Mouse (Mus musculus) lung, postnatal 0 days (tissue): ENCODE data around the gene Shmt2. TPM values are rescaled to one million over a fixed set of nuclear protein-coding genes. Genes with fewer than 3 reads are reported as not detected.

Experiments used
- ATAC-seq: fragments of 200-750 bp; cut with Nextera tagmentation; 2 replicates; pipeline ENCODE4 v1.8.0; 2017; ENCODE audit warnings: moderate library complexity
- DNase-seq: peaks from one replicate; pipeline ENCODE4 v3.0.0-alpha.2; 2016; ENCODE audit warnings: low spot score
- H3K27ac ChIP-seq: fragments of 300-500 bp; sonication (generic); 2 replicates; pipeline ENCODE4 v1.5.1; 2014; ENCODE audit warnings: antibody characterized with exemption, mild to moderate bottlenecking, low read length, mixed read lengths
- H3K27me3 ChIP-seq: fragments of 300-500 bp; sonication (generic); replicated peaks from 2 replicates; pipeline ENCODE4 v1.6.1; 2014; ENCODE audit warnings: low read length, mixed read lengths; ENCODE audit not compliant: insufficient read depth
- H3K36me3 ChIP-seq: fragments of 300-500 bp; sonication (generic); 2 replicates; pipeline ENCODE4 v1.6.1; 2014; ENCODE audit warnings: low read length, mixed read lengths; ENCODE audit not compliant: insufficient read depth
- H3K4me1 ChIP-seq: fragments of 300-500 bp; sonication (generic); 2 replicates; pipeline ENCODE4 v1.6.1; 2014; ENCODE audit warnings: antibody characterized with exemption, low read depth, low read length, mixed read lengths; ENCODE audit not compliant: insufficient read depth
- H3K4me2 ChIP-seq: fragments of 300-500 bp; sonication (generic); replicated peaks from 2 replicates; pipeline ENCODE4 v1.6.1; 2014; ENCODE audit warnings: low read depth, mild to moderate bottlenecking, low read length, moderate library complexity, mixed read lengths
- H3K4me3 ChIP-seq: fragments of 300-500 bp; sonication (generic); 2 replicates; pipeline ENCODE4 v1.5.1; 2014; ENCODE audit warnings: low read depth, low read length
- H3K9ac ChIP-seq: fragments of 300-500 bp; sonication (generic); replicated peaks from 2 replicates; pipeline ENCODE4 v1.6.1; 2014; ENCODE audit warnings: low read depth, mild to moderate bottlenecking
- H3K9me3 ChIP-seq: fragments of 300-500 bp; sonication (generic); 2 replicates; pipeline ENCODE4 v1.6.1; 2016; ENCODE audit warnings: low read length, mixed read lengths
- CTCF ChIP-seq: IDR thresholded peaks from 2 replicates; pipeline ENCODE4 v1.5.1; 2016; ENCODE audit warnings: antibody characterized with exemption, mild to moderate bottlenecking
- EP300 ChIP-seq: IDR thresholded peaks from 2 replicates; pipeline ENCODE4 v1.6.1; 2016; ENCODE audit warnings: antibody characterized with exemption, mild to moderate bottlenecking, control low read depth
- WGBS: fragments of 180-500 bp; shearing (Covaris S2); extraction: QIAGEN DNeasy Blood & Tissue Kit; methylation state at CpG from one replicate; pipeline ENCODE4 v1.1.7; 2014; 5-methylcytosine and 5-hydroxymethylcytosine counted together
- polyA plus RNA-seq: library from polyadenylated mRNA; unstranded; fragments of >200 nt; fragmentation: Nextera tagmentation; extraction: Ambion mirVana; gene quantifications from 2 replicates; pipeline ENCODE4 v1.2.1, GENCODE M21; 2015

Shmt2 gene
- polyA plus RNA-seq, 1 experiment from 2014 or later = 27.1 TPM

- Histone ChIP-seq H3K9me3 (no peaks in the 10 kb centered on the region), H3K36me3 (no peaks in the 10 kb centered on the region), H3K9ac (no peak overlapping the region), H3K4me1 (peaks cover 7% of the 10 kb centered on the region; the same call in 1 of the 2 replicates), H3K27ac (no peak overlapping the region), H3K4me3 (peak overlapping the region; percentile 25; the same call in 1 of the 2 replicates), H3K27me3 (peaks cover 69% of the 10 kb centered on the region), H3K4me2 (peak overlapping the region; percentile 53)
- under 1% methylated on average over 26 of the region's 26 CpGs for WGBS
- TF ChIP-seq EP300 = no peak
- peak; percentile 79 for TF ChIP-seq CTCF
- ATAC-seq = peak; percentile 74
- DNase-seq = peak; percentile 73
Measured at GRCm38 (mm10) chr10:127526681-127527080, 4.4 kb upstream of the Shmt2 start.

- Histone ChIP-seq H3K4me1 (peaks cover 14% of the 10 kb centered on the region; the same call in 1 of the 2 replicates), H3K36me3 (no peaks in the 10 kb centered on the region), H3K4me3 (peak overlapping the region; percentile 25; the same call in 1 of the 2 replicates), H3K4me2 (peak overlapping the region; percentile 53), H3K9me3 (no peaks in the 10 kb centered on the region), H3K27me3 (peaks cover 64% of the 10 kb centered on the region), H3K27ac (no peak overlapping the region), H3K9ac (no peak overlapping the region)
- ATAC-seq (no peak), DNase-seq (no peak)
- 1% methylated on average over 26 of the region's 26 CpGs for WGBS
- TF ChIP-seq CTCF = no peak
- no peak for TF ChIP-seq EP300
Measured at GRCm38 (mm10) chr10:127526048-127526447, 3.8 kb upstream of the Shmt2 start.

- WGBS = 9% methylated on average over 21 of the region's 23 CpGs
- Histone ChIP-seq H3K4me3 (no peak overlapping the region), H3K27me3 (peaks cover 52% of the 10 kb centered on the region), H3K36me3 (no peaks in the 10 kb centered on the region), H3K9ac (no peak overlapping the region), H3K4me1 (peaks cover 17% of the 10 kb centered on the region; the same call in 1 of the 2 replicates), H3K4me2 (no peak overlapping the region), H3K9me3 (no peaks in the 10 kb centered on the region), H3K27ac (no peak overlapping the region)
- no peak for ATAC-seq
- no peak for DNase-seq
- TF ChIP-seq EP300 (no peak), CTCF (no peak)
Measured at GRCm38 (mm10) chr10:127524646-127525255, 2.5 kb upstream of the Shmt2 start.

- DNase-seq (peak; percentile 64), ATAC-seq (peak; percentile 20)
- peak overlapping the region; percentile 80 for H3K4me2 ChIP-seq
- no peaks in the 10 kb centered on the region for H3K9me3 ChIP-seq
- peak overlapping the region; percentile 48 for H3K4me3 ChIP-seq
- no peak overlapping the region for H3K27ac ChIP-seq
- TF ChIP-seq CTCF = no peak
- TF ChIP-seq EP300 = no peak
- peak overlapping the region; percentile 13; the same call in 1 of the 2 replicates for H3K9ac ChIP-seq
- 1% methylated on average over 12 of the region's 12 CpGs for WGBS
- no peaks in the 10 kb centered on the region for H3K36me3 ChIP-seq
- H3K4me1 ChIP-seq = peaks cover 18% of the 10 kb centered on the region; the same call in 1 of the 2 replicates
- peaks cover 23% of the 10 kb centered on the region for H3K27me3 ChIP-seq
Measured at GRCm38 (mm10) chr10:127521611-127522080, 598 bp downstream of the Shmt2 start.

- H3K4me2 ChIP-seq = peak overlapping the region; percentile 80; the same call in 1 of the 2 replicates
- no peak overlapping the region for H3K4me3 ChIP-seq
- ATAC-seq = no peak
- peaks cover 15% of the 10 kb centered on the region; the same call in 1 of the 2 replicates for H3K4me1 ChIP-seq
- no peak overlapping the region for H3K27ac ChIP-seq
- no peak overlapping the region for H3K9ac ChIP-seq
- DNase-seq = no peak
- TF ChIP-seq CTCF (no peak), EP300 (no peak)
- 83% methylated on average over 20 of the region's 20 CpGs for WGBS
- H3K36me3 ChIP-seq = no peaks in the 10 kb centered on the region
- peaks cover 15% of the 10 kb centered on the region for H3K27me3 ChIP-seq
- no peaks in the 10 kb centered on the region for H3K9me3 ChIP-seq
Measured at GRCm38 (mm10) chr10:127520714-127521357, 1.4 kb downstream of the Shmt2 start.

- no peaks in the 10 kb centered on the region for H3K9me3 ChIP-seq
- H3K36me3 ChIP-seq = no peaks in the 10 kb centered on the region
- TF ChIP-seq CTCF = no peak
- TF ChIP-seq EP300 = no peak
- no peak overlapping the region for H3K27ac ChIP-seq
- DNase-seq = no peak
- 93% methylated on average over 37 of the region's 37 CpGs for WGBS
- no peak overlapping the region for H3K4me3 ChIP-seq
- H3K4me2 ChIP-seq = no peak overlapping the region
- no peak for ATAC-seq
- peaks cover 15% of the 10 kb centered on the region; the same call in 1 of the 2 replicates for H3K4me1 ChIP-seq
- peaks cover 8% of the 10 kb centered on the region for H3K27me3 ChIP-seq
- H3K9ac ChIP-seq = no peak overlapping the region
Measured at GRCm38 (mm10) chr10:127519903-127520713, 2.1 kb downstream of the Shmt2 start.
